Mouse (Mus musculus): Measurements from ENCODE around the gene Inhbe. TPM values are rescaled to one million over a fixed set of nuclear protein-coding genes. Genes with fewer than 3 reads are reported as not detected.
A peak's percentile ranks its signal among the peaks of the same experiment; 100 is the strongest.

Inhbe gene
- polyA plus RNA-seq, 1 experiment: not detected

GRCm38 (mm10) chr10:127360714-127361113, 6.5 kb upstream of the Inhbe start:
- H3K36me3 ChIP-seq (ENCODE audit: control insufficient read depth, insufficient read depth, low read length, poor library complexity, severe bottlenecking): no peaks in the 10 kb centered on the region
- no peak overlapping the region for H3K9ac ChIP-seq (ENCODE audit: low read depth, poor library complexity, severe bottlenecking)
- H3K27me3 ChIP-seq (ENCODE audit: control insufficient read depth, insufficient read depth, low read length, poor library complexity, severe bottlenecking): no peaks in the 10 kb centered on the region
- H3K4me3 ChIP-seq (ENCODE audit: low read depth, low read length): no peak overlapping the region
- no peak for TF ChIP-seq EP300 (IDR thresholded peaks at IDR 0.05; ENCODE audit: insufficient read depth, low read depth, low read length)
- TF ChIP-seq CTCF (IDR thresholded peaks at IDR 0.05; ENCODE audit: low read depth, low read length): no peak
- TF ChIP-seq POLR2A (IDR thresholded peaks at IDR 0.05; ENCODE audit: insufficient read depth, low read length): no peak
- no peak overlapping the region for H3K27ac ChIP-seq (ENCODE audit: insufficient read depth, low read length)
- no peaks in the 10 kb centered on the region for H3K9me3 ChIP-seq (replicated peaks; ENCODE audit: control insufficient read depth, insufficient read depth, low read length, poor library complexity, severe bottlenecking)
- no peaks in the 10 kb centered on the region for H3K4me1 ChIP-seq (ENCODE audit: control insufficient read depth, insufficient read depth, low read length)

GRCm38 (mm10) chr10:127355336-127355735, 1.1 kb upstream of the Inhbe start:
- no peak overlapping the region for H3K9ac ChIP-seq (ENCODE audit: low read depth, poor library complexity, severe bottlenecking)
- H3K27me3 ChIP-seq (ENCODE audit: control insufficient read depth, insufficient read depth, low read length, poor library complexity, severe bottlenecking): no peaks in the 10 kb centered on the region
- H3K36me3 ChIP-seq (ENCODE audit: control insufficient read depth, insufficient read depth, low read length, poor library complexity, severe bottlenecking): no peaks in the 10 kb centered on the region
- TF ChIP-seq CTCF (IDR thresholded peaks at IDR 0.05; ENCODE audit: low read depth, low read length) (no peak), EP300 (IDR thresholded peaks at IDR 0.05; ENCODE audit: insufficient read depth, low read depth, low read length) (no peak), POLR2A (IDR thresholded peaks at IDR 0.05; ENCODE audit: insufficient read depth, low read length) (no peak)
- no peak overlapping the region for H3K4me3 ChIP-seq (ENCODE audit: low read depth, low read length)
- no peak overlapping the region for H3K27ac ChIP-seq (ENCODE audit: insufficient read depth, low read length)
- H3K9me3 ChIP-seq (replicated peaks; ENCODE audit: control insufficient read depth, insufficient read depth, low read length, poor library complexity, severe bottlenecking): no peaks in the 10 kb centered on the region
- no peaks in the 10 kb centered on the region for H3K4me1 ChIP-seq (ENCODE audit: control insufficient read depth, insufficient read depth, low read length)

- H3K36me3 ChIP-seq (ENCODE audit: control insufficient read depth, insufficient read depth, low read length, poor library complexity, severe bottlenecking): no peaks in the 10 kb centered on the region
- H3K27ac ChIP-seq (ENCODE audit: insufficient read depth, low read length): no peak overlapping the region
- H3K9ac ChIP-seq (ENCODE audit: low read depth, poor library complexity, severe bottlenecking): no peak overlapping the region
- H3K9me3 ChIP-seq (replicated peaks; ENCODE audit: control insufficient read depth, insufficient read depth, low read length, poor library complexity, severe bottlenecking): no peaks in the 10 kb centered on the region
- no peak overlapping the region for H3K4me3 ChIP-seq (ENCODE audit: low read depth, low read length)
- TF ChIP-seq POLR2A (IDR thresholded peaks at IDR 0.05; ENCODE audit: insufficient read depth, low read length): no peak
- TF ChIP-seq EP300 (IDR thresholded peaks at IDR 0.05; ENCODE audit: insufficient read depth, low read depth, low read length): no peak
- no peak for TF ChIP-seq CTCF (IDR thresholded peaks at IDR 0.05; ENCODE audit: low read depth, low read length)
- H3K27me3 ChIP-seq (ENCODE audit: control insufficient read depth, insufficient read depth, low read length, poor library complexity, severe bottlenecking): no peaks in the 10 kb centered on the region
- no peaks in the 10 kb centered on the region for H3K4me1 ChIP-seq (ENCODE audit: control insufficient read depth, insufficient read depth, low read length)
Observed at GRCm38 (mm10) chr10:127352766-127353165, 1.4 kb downstream of the Inhbe start.

- Histone ChIP-seq H3K27me3 (ENCODE audit: control insufficient read depth, insufficient read depth, low read length, poor library complexity, severe bottlenecking) (no peaks in the 10 kb centered on the region), H3K4me3 (ENCODE audit: low read depth, low read length) (no peak overlapping the region; the same call in 1 of the 2 replicates), H3K27ac (ENCODE audit: insufficient read depth, low read length) (no peak overlapping the region), H3K4me1 (ENCODE audit: control insufficient read depth, insufficient read depth, low read length) (no peaks in the 10 kb centered on the region), H3K36me3 (ENCODE audit: control insufficient read depth, insufficient read depth, low read length, poor library complexity, severe bottlenecking) (no peaks in the 10 kb centered on the region), H3K9ac (ENCODE audit: low read depth, poor library complexity, severe bottlenecking) (peak overlapping the region; percentile 16; the same call in 1 of the 2 replicates), H3K9me3 (replicated peaks; ENCODE audit: control insufficient read depth, insufficient read depth, low read length, poor library complexity, severe bottlenecking) (no peaks in the 10 kb centered on the region)
- TF ChIP-seq POLR2A (IDR thresholded peaks at IDR 0.05; ENCODE audit: insufficient read depth, low read length) (no peak), CTCF (IDR thresholded peaks at IDR 0.05; ENCODE audit: low read depth, low read length) (no peak), EP300 (IDR thresholded peaks at IDR 0.05; ENCODE audit: insufficient read depth, low read depth, low read length) (no peak)
Observed at GRCm38 (mm10) chr10:127352187-127352586, 2.0 kb downstream of the Inhbe start.

GRCm38 (mm10) chr10:127351719-127352118, 2.5 kb downstream of the Inhbe start:
- H3K4me1 ChIP-seq (ENCODE audit: control insufficient read depth, insufficient read depth, low read length): no peaks in the 10 kb centered on the region
- no peaks in the 10 kb centered on the region for H3K9me3 ChIP-seq (replicated peaks; ENCODE audit: control insufficient read depth, insufficient read depth, low read length, poor library complexity, severe bottlenecking)
- no peaks in the 10 kb centered on the region for H3K27me3 ChIP-seq (ENCODE audit: control insufficient read depth, insufficient read depth, low read length, poor library complexity, severe bottlenecking)
- H3K4me3 ChIP-seq (ENCODE audit: low read depth, low read length): peak overlapping the region; percentile 20; the same call in 1 of the 2 replicates
- TF ChIP-seq CTCF (IDR thresholded peaks at IDR 0.05; ENCODE audit: low read depth, low read length): no peak
- TF ChIP-seq POLR2A (IDR thresholded peaks at IDR 0.05; ENCODE audit: insufficient read depth, low read length): no peak
- TF ChIP-seq EP300 (IDR thresholded peaks at IDR 0.05; ENCODE audit: insufficient read depth, low read depth, low read length): no peak
- H3K9ac ChIP-seq (ENCODE audit: low read depth, poor library complexity, severe bottlenecking): peak overlapping the region; percentile 16; the same call in 1 of the 2 replicates
- no peak overlapping the region for H3K27ac ChIP-seq (ENCODE audit: insufficient read depth, low read length)
- no peaks in the 10 kb centered on the region for H3K36me3 ChIP-seq (ENCODE audit: control insufficient read depth, insufficient read depth, low read length, poor library complexity, severe bottlenecking)

GRCm38 (mm10) chr10:127351285-127351595, 3.0 kb downstream of the Inhbe start:
- H3K27ac ChIP-seq (ENCODE audit: insufficient read depth, low read length): no peak overlapping the region
- peak overlapping the region; percentile 58 for H3K4me3 ChIP-seq (ENCODE audit: low read depth, low read length)
- TF ChIP-seq POLR2A (IDR thresholded peaks at IDR 0.05; ENCODE audit: insufficient read depth, low read length) (no peak), CTCF (IDR thresholded peaks at IDR 0.05; ENCODE audit: low read depth, low read length) (no peak), EP300 (IDR thresholded peaks at IDR 0.05; ENCODE audit: insufficient read depth, low read depth, low read length) (no peak)
- H3K27me3 ChIP-seq (ENCODE audit: control insufficient read depth, insufficient read depth, low read length, poor library complexity, severe bottlenecking): no peaks in the 10 kb centered on the region
- no peaks in the 10 kb centered on the region for H3K9me3 ChIP-seq (replicated peaks; ENCODE audit: control insufficient read depth, insufficient read depth, low read length, poor library complexity, severe bottlenecking)
- peak overlapping the region; percentile 6; the same call in 1 of the 2 replicates for H3K9ac ChIP-seq (ENCODE audit: low read depth, poor library complexity, severe bottlenecking)
- no peaks in the 10 kb centered on the region for H3K36me3 ChIP-seq (ENCODE audit: control insufficient read depth, insufficient read depth, low read length, poor library complexity, severe bottlenecking)
- no peaks in the 10 kb centered on the region for H3K4me1 ChIP-seq (ENCODE audit: control insufficient read depth, insufficient read depth, low read length)
